Mouse (Mus musculus): Measurements from ENCODE around the gene Ica1. TPM values are rescaled to one million over a fixed set of nuclear protein-coding genes. Genes with fewer than 3 reads are reported as not detected.

The Ica1 gene
- polyA plus RNA-seq, 1 experiment, result 96.7 TPM

DNA sequence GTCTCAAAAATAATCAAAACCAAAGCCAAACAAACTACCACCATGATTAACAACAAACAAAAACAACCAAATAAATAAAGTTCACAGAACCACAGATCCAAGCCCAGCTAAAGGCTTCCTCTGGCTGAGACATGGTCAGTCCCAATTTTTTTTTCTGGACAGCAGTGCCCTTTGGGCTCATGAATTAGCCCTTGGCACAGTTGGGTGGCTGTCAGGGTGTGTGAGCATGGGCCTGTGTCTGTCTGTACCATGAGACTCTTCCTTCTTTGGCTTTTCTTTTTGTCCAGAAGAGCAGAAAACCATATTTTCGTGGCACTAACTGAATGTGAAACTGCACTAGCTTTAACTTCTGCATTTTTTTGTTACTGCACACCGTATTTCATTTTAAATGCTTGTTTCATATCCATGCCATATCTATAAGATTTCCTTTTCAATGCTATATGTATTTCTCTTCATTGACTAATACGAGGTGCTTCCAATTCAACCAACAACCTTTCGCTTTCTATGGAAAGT lies 34.0 kb downstream of the Ica1 start:
- H3K27me3 ChIP-seq (ENCODE audit: control insufficient read depth, insufficient read depth, low read length), result no peaks in the 10 kb centered on the region
- TF ChIP-seq CTCF (IDR thresholded peaks at IDR 0.05; ENCODE audit: control insufficient read depth, insufficient read depth, insufficient replicate concordance, low read depth, low read length), result no peak
- TF ChIP-seq POLR2A (IDR thresholded peaks at IDR 0.05; ENCODE audit: control insufficient read depth, low read depth, low read length), result no peak
- no peak overlapping the region for H3K4me3 ChIP-seq (ENCODE audit: control insufficient read depth, low read depth, low read length)
- H3K36me3 ChIP-seq (ENCODE audit: control insufficient read depth, insufficient read depth, low read length), result no peaks in the 10 kb centered on the region
- H3K27ac ChIP-seq (ENCODE audit: control insufficient read depth, insufficient read depth, low read depth, low read length), result no peak overlapping the region
- no peaks in the 10 kb centered on the region for H3K4me1 ChIP-seq (ENCODE audit: control insufficient read depth, insufficient read depth, low read length)

DNA sequence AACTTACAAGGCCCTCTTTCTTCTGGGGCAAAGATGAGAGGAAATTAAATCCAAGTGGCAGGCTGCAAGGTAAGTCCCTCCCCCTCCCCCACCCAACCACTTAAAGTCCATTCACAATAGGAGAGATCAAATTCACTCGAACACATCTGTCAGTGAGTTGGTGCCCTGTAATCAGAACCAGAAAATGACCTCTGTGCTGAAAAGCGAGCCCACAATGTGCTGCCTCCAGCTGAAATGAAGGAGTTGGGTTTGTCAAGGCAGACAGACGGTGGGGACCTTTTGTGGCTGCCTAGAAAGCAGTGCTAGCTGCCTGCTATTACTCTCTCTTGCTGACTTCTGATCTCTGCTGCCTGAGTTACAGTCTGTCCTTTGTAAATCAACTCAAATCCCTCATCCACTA lies 35.8 kb downstream of the Ica1 start:
- no peak overlapping the region for H3K27ac ChIP-seq (ENCODE audit: control insufficient read depth, insufficient read depth, low read depth, low read length)
- H3K27me3 ChIP-seq (ENCODE audit: control insufficient read depth, insufficient read depth, low read length), result no peaks in the 10 kb centered on the region
- no peak for TF ChIP-seq POLR2A (IDR thresholded peaks at IDR 0.05; ENCODE audit: control insufficient read depth, low read depth, low read length)
- TF ChIP-seq CTCF (IDR thresholded peaks at IDR 0.05; ENCODE audit: control insufficient read depth, insufficient read depth, insufficient replicate concordance, low read depth, low read length), result no peak
- H3K4me3 ChIP-seq (ENCODE audit: control insufficient read depth, low read depth, low read length), result no peak overlapping the region
- H3K4me1 ChIP-seq (ENCODE audit: control insufficient read depth, insufficient read depth, low read length), result no peaks in the 10 kb centered on the region
- H3K36me3 ChIP-seq (ENCODE audit: control insufficient read depth, insufficient read depth, low read length), result no peaks in the 10 kb centered on the region

DNA sequence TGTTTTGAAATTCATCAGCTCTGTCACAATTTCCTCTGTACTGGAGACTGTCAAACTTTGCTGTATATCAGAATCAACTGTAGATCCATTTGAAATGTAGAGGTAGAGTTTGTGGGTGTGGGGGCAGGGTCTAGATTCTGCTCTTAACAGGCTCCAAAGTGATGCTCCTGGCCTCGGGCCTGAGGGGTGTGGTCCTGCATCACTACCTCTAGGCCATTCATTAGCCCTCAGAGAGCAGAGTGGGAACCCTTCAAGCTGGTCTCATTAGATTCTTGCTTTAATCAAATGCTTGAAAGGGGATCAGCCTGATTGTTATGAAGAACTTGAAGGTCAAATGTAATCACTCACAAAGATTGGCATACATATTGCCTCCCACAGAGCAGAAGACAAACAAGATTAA lies 36.6 kb downstream of the Ica1 start:
- H3K4me1 ChIP-seq (ENCODE audit: control insufficient read depth, insufficient read depth, low read length), result no peaks in the 10 kb centered on the region
- no peak overlapping the region for H3K27ac ChIP-seq (ENCODE audit: control insufficient read depth, insufficient read depth, low read depth, low read length)
- H3K4me3 ChIP-seq (ENCODE audit: control insufficient read depth, low read depth, low read length), result no peak overlapping the region
- TF ChIP-seq CTCF (IDR thresholded peaks at IDR 0.05; ENCODE audit: control insufficient read depth, insufficient read depth, insufficient replicate concordance, low read depth, low read length), result no peak
- no peak for TF ChIP-seq POLR2A (IDR thresholded peaks at IDR 0.05; ENCODE audit: control insufficient read depth, low read depth, low read length)
- H3K36me3 ChIP-seq (ENCODE audit: control insufficient read depth, insufficient read depth, low read length), result no peaks in the 10 kb centered on the region
- H3K27me3 ChIP-seq (ENCODE audit: control insufficient read depth, insufficient read depth, low read length), result no peaks in the 10 kb centered on the region

DNA sequence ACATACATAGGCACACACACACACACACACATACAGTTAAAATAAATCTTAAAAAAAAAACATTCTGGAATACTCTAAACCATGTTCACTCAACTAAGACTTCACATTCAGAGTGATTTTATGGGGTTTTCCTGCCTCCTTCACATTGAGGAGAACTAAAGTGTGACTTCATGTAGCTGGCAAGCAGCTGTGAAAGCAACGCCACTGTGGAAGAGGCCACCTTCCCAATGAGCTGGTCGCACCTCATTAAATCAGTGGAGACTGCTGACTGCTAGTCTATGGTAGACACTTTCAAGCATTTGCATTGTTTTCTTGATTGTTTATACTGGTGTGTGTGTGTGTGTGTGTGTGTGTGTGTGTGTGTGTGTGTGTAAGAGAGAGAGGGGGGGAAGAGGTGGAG lies 38.2 kb downstream of the Ica1 start:
- TF ChIP-seq POLR2A (IDR thresholded peaks at IDR 0.05; ENCODE audit: control insufficient read depth, low read depth, low read length), result no peak
- TF ChIP-seq CTCF (IDR thresholded peaks at IDR 0.05; ENCODE audit: control insufficient read depth, insufficient read depth, insufficient replicate concordance, low read depth, low read length), result no peak
- no peaks in the 10 kb centered on the region for H3K36me3 ChIP-seq (ENCODE audit: control insufficient read depth, insufficient read depth, low read length)
- H3K27ac ChIP-seq (ENCODE audit: control insufficient read depth, insufficient read depth, low read depth, low read length), result no peak overlapping the region
- no peaks in the 10 kb centered on the region for H3K4me1 ChIP-seq (ENCODE audit: control insufficient read depth, insufficient read depth, low read length)
- no peaks in the 10 kb centered on the region for H3K27me3 ChIP-seq (ENCODE audit: control insufficient read depth, insufficient read depth, low read length)
- H3K4me3 ChIP-seq (ENCODE audit: control insufficient read depth, low read depth, low read length), result no peak overlapping the region

DNA sequence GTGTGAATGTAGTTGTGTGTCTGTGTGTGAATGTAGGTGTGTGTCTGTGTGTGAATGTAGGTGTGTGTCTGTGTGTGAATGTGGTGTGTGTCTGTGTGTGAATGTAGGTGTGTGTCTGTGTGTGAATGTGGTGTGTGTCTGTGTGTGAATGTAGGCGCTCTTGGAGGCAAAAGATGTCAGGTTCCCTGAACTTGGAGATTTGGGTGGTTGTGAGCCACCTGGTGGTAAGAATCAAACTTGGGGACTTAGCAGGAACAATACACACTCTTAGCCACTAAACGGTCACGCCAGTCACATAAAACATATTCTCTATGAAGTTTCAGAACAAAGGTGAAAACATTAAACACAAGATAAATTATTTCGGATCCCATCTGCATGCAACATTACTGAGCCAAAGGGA lies 39.9 kb downstream of the Ica1 start:
- TF ChIP-seq POLR2A (IDR thresholded peaks at IDR 0.05; ENCODE audit: control insufficient read depth, low read depth, low read length) (no peak), CTCF (IDR thresholded peaks at IDR 0.05; ENCODE audit: control insufficient read depth, insufficient read depth, insufficient replicate concordance, low read depth, low read length) (no peak)
- H3K36me3 ChIP-seq (ENCODE audit: control insufficient read depth, insufficient read depth, low read length), result no peaks in the 10 kb centered on the region
- no peaks in the 10 kb centered on the region for H3K27me3 ChIP-seq (ENCODE audit: control insufficient read depth, insufficient read depth, low read length)
- no peak overlapping the region for H3K27ac ChIP-seq (ENCODE audit: control insufficient read depth, insufficient read depth, low read depth, low read length)
- no peaks in the 10 kb centered on the region for H3K4me1 ChIP-seq (ENCODE audit: control insufficient read depth, insufficient read depth, low read length)
- no peak overlapping the region for H3K4me3 ChIP-seq (ENCODE audit: control insufficient read depth, low read depth, low read length)

DNA sequence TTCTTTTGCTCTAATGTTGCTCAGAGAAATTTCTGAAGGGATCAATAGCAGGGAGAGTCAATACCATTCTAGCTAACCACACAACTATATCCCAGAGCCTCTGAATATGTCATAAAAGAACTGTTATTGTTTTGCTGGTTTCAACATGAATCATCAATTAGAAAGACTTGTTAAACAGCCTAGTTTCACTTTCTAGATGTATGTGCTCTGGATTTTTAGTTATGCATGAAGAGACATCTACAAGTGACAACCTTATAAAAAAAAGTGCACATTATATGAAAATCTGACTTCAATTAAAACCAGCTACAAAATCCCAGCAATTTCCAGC lies 41.8 kb downstream of the Ica1 start:
- no peak for TF ChIP-seq POLR2A (IDR thresholded peaks at IDR 0.05; ENCODE audit: control insufficient read depth, low read depth, low read length)
- TF ChIP-seq CTCF (IDR thresholded peaks at IDR 0.05; ENCODE audit: control insufficient read depth, insufficient read depth, insufficient replicate concordance, low read depth, low read length), result no peak
- H3K4me3 ChIP-seq (ENCODE audit: control insufficient read depth, low read depth, low read length), result no peak overlapping the region
- H3K36me3 ChIP-seq (ENCODE audit: control insufficient read depth, insufficient read depth, low read length), result no peaks in the 10 kb centered on the region
- H3K4me1 ChIP-seq (ENCODE audit: control insufficient read depth, insufficient read depth, low read length), result no peaks in the 10 kb centered on the region
- no peak overlapping the region for H3K27ac ChIP-seq (ENCODE audit: control insufficient read depth, insufficient read depth, low read depth, low read length)
- no peaks in the 10 kb centered on the region for H3K27me3 ChIP-seq (ENCODE audit: control insufficient read depth, insufficient read depth, low read length)

DNA sequence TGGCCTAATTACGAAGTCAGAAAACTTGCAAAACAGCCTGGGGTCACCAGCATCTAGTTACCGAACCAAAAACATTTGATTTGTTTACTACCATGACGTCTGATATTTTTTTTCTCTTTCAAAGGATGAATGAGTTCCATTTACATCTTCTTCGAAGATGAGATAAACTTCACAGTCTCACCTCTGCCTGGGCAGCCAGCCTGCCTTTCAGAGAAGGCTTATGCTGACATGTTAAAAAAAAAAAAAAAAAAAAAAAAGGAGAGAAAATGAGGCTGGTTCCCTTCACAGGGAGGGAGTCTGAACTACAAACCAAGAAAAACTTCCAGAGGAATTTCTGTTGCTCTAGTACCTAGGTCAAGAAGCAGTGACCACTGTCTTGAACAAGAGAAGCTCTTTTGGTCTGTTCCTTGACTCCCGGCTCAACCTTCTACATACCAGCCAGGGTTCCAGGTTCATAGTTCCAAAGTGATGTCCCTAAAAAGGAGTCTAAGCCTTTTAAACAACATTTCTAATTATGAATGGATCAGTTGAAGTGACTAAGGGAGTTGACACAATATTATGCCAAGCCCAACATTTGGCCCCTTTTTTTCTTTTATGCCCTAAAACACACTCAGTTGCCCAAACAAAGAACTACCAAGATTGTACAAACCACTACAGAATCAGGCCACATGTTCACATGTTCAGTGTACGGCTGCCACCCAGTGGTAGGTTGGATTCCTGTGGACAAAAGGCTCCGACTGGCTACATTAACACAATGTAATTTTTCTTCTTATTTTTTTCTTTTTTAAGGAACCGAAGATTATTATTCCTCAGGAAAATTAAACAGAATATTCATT lies 42.4 kb downstream of the Ica1 start:
- Histone ChIP-seq H3K4me1 (ENCODE audit: control insufficient read depth, insufficient read depth, low read length) (no peaks in the 10 kb centered on the region), H3K27ac (ENCODE audit: control insufficient read depth, insufficient read depth, low read depth, low read length) (no peak overlapping the region), H3K36me3 (ENCODE audit: control insufficient read depth, insufficient read depth, low read length) (no peaks in the 10 kb centered on the region), H3K4me3 (ENCODE audit: control insufficient read depth, low read depth, low read length) (no peak overlapping the region), H3K27me3 (ENCODE audit: control insufficient read depth, insufficient read depth, low read length) (no peaks in the 10 kb centered on the region)
- no peak for TF ChIP-seq POLR2A (IDR thresholded peaks at IDR 0.05; ENCODE audit: control insufficient read depth, low read depth, low read length)
- no peak for TF ChIP-seq CTCF (IDR thresholded peaks at IDR 0.05; ENCODE audit: control insufficient read depth, insufficient read depth, insufficient replicate concordance, low read depth, low read length)
